Mouse (Mus musculus) left cerebral cortex, postnatal 25 days (tissue): Measurements from ENCODE around the gene Nfyb. TPM values are rescaled to one million over a fixed set of nuclear protein-coding genes. Genes with fewer than 3 reads are reported as not detected.

Source experiments
- DNase-seq, 2 experiments: peaks; one replicate each; pipeline ENCODE4 v3.0.0; 2022; ENCODE audit warnings: low spot score in 2 of 2, mixed read lengths in 1 of 2
- intact Hi-C: fragments of 180-260 bp; cut with DNase I; formaldehyde crosslinking; loops from one replicate; pipeline ENCODE4 v1.15.1; 2025
- total RNA-seq, 2 experiments: library from RNA; stranded (reverse); gene quantifications; 2 replicates each; pipeline ENCODE4 v1.2.3; 2021

The Nfyb gene
- total RNA-seq, 2 experiments from 2014 or later, result 59.7 to 63.4 TPM

DNA sequence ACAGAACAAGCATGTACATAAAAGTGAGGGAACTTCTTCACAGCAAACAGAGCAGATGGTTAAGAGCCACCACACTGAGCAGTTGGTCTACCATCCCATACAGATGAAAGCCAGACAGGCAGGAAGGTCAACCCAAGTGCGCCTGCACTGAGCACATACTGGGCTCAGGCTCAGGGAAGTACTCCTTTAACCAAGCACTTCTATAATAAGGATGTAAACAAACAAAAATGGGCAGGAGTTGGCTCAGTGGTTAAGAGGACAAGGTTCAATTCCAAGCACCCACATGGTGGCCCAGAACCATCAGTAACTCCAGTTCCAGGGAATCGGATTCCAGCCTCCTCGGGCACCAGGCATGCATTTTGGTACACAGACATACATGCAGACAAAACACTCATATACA lies 11.0 kb downstream of the Nfyb start:
- intact Hi-C loops, result no loop called here
- DNase-seq, result no peak

DNA sequence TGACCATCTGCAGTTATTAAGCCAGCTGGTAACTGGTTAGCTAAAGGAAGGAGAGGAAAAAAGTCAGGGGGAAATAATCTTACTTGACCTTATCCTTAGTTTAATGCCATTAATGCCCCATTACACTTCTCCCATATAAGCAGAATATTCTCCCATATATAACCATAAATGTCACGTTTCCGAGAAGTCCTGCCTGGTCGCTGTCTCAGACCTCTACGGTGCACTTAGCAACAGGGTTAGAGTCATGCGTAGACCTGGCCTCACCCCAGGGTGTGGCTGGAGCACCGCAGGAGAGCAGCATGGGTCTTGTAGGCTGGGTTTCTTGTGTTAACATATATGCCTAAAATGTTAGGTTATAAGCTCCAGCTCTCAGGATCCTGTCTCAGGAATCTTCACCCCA lies 13.2 kb downstream of the Nfyb start:
- intact Hi-C loops, result no loop called here
- DNase-seq, result no peak

DNA sequence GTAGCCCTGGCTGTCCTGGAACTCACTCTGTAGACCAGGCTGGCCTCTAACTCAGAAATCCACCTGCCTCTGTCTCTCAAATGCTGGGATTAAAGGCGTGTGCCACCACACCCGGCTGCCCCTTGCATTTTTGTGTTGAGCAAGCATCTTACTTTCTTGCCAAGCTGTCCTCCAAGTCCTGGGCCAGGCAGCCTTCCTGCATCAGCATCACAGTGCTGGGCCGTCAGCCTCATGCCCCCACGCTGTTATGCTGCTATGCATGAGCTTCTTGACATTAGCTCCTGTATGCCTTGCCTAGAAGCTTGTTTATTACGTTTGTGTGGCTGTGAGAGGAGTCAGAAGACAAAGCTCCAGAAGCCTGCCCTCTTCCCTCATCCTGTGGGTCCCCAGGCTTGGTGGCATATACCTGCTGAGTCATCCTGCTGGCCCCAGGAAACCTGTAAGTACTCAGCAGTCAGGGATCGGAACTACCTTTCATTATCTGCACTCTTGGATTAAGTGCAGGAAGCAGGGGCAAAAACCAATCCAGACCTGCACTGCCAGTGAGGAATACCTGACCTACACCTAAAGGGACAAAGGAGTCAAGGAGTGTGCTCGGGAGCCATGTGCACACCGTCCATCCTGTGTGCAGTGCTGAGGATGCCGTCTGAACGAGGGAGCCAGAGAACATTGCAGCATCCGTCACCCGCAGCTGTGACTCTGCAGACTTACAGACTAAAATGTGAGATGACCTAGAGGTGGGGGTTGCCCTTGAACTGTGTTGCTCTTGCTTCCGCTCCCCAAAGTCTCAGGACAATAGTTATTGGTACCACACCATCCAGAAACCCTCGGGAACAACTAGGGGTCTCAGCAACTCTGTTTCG lies 16.7 kb downstream of the Nfyb start:
- intact Hi-C loops, result no loop called here
- DNase-seq, result no peak

DNA sequence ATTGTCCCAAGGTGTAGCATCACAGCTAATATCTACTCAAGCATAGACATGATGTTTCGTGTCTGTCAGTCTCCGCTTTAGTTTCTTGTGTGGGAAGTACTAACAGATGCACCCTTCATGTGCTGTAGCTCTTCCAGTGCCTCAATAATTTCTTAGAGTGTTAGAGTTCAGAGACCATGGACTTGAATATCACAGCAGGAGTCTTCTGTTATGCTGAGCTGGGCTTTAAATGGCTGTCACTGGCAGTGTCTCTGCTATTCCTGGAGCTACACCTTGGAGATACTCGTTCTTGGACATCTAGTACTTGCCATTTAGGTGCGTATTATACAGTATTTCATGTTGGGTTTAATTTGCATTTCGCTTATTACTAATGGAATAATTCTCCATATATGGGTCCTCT lies 18.6 kb downstream of the Nfyb start:
- DNase-seq, result no peak

DNA sequence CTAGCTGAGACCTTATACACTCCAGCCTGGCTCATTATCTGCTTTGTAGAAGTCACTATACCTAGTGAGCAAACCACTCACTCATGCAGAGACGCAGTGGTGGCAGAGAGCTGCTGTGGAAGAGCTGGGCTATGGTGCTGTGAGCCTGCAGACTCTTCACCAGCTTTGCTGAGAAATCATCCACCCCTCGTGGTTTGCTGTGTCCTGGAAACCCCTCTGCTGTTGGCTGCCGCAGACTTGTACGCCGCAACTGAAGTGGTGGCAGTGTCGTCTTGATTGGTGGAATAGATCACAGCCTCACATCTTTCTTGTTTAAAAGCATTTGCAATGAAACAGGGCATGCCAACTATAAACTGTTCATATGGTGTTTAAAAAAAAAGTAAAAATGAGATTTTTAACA lies 19.6 kb downstream of the Nfyb start:
- intact Hi-C loops, result no loop called here
- peak in 1 of 2 experiments; percentile 25 for DNase-seq

More for the DNA sequence above, 18.6 kb downstream of the Nfyb start:
- intact Hi-C loops, result no loop called here

DNA sequence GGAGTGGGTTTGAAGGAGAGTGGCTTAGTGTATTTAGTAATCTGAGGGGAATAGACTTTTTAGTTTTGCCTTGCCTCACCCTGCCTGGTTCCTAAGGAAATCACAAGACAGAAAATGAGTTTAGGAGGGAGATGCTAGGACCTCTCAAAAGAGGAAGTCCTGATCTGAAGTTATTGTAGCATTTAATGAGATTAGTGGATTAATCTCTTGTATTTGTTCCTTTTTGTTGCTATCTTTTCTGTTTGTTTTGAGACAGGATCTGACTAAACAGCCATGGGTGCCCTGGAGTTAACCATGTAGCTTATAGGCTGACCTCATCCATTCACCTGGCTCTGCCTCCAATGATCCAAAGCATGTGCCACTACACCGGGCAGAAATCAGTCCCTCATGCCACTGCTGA lies 21.4 kb downstream of the Nfyb start:
- DNase-seq, result no peak
- intact Hi-C loops, result no loop called here

DNA sequence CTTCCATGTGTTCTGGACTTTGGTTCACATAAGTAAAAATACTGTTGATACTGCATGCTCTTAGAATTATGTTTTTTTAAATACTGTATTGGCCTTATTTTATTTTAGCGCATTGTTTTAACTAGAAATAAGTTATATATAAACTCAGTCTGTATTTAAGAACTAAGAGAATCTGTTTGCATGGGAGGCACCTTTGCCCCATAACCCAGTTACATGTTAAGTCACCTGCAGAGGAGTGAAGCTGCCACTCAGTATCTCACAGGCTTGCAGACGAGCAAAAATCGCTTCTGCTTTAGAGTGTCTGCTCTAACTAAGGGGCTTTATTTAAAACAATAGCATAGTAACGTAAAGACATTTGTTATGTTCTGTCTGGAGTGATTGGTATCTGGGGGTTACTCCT lies 22.1 kb downstream of the Nfyb start:
- intact Hi-C loops, result no loop called here
- no peak for DNase-seq

DNA sequence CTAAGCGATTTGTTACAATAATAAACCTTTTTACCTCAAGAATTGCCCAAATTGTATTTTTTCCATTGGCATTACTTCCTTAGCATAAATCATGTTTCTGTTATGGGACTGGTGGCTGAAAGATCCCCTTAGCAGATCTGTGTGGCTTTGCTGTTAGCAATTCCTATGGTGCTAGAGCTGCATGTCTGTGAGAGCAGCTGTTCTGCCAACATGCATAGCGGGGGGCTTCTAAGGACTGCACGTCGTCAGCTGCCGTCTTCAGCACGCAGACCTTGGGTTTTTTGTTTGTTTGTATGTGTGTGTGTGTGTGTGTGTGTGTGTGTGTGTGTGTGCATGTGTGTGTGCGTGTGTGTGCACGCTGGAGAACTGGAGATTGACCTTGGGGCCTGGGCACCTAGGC lies 22.6 kb downstream of the Nfyb start:
- intact Hi-C loops, result no loop called here
- no peak for DNase-seq

DNA sequence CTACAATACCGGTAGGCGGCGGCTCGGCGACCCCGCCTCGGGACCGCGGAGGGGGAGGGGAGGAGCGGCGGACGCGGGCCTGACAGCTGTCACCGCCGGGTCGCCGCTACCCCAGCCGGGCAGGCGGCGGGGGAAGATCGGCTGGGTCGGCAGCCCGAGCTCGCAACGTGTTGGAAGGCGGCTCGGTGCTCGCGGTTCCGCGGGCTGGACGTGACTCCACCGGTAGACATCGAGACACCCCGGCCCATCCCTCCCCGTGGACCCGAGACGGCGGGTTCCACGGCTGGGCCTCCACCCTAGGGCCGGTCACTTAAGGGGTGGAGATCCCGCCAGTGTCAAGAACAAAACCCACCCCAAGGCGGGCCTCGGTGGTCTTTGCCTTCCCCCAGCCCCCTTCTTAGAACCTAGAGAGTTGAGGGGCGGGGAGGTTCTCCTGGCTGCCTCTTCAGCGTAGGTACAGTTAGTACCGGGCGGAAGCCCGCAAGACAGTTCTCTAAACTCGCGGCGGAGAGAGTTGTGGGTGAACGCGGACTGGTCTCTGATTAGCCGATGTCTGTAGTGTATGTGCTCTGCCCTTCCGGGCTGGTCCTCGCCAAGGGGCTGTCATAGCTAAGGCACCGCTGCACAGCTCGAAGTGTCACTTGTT lies 64.5 kb downstream of the Nfyb start:
- intact Hi-C loops, result loop anchor here (1.0 to 5.0 kb wide), 3 partner anchors 33 to 63 kb away; partner anchors contain the start of gene Nfyb
- DNase-seq, result peak; percentile 31 to 32

DNA sequence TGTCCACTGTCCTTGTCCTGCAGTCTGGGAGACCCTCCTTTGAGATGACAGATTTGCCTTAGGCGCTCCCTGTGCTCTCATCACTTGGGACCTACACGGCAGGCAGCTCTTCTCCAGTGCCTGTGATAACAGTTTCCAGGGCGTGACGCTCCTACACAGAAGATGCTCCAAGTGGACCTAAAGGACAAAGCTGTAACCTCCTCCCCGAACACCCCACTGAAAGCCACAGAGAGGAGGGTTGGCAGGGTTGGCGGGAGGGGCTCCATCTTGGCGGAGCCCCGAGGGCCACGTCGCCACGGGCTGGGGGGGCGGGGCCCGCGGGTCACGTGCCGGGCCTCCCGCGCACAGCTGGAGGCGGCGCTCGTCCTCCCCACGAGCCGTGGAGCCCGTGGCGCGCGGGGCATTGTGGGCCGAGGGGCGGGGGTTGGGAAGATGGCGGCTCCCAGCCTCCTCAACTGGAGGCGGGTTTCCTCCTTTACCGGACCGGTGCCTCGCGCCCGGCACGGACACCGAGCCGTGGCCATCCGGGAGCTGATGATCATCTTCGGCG lies 65.2 kb downstream of the Nfyb start:
- peak; percentile 89 to 91 for DNase-seq
- intact Hi-C loops, result loop anchor here (1.0 to 5.0 kb wide), 3 partner anchors 32 to 64 kb away; partner anchors contain the start of gene Nfyb

Other genes starting within 250 kb of the Nfyb start
- gene 1190007I07Rik, start 140.9 kb downstream of the Nfyb start, total RNA-seq, result 10 to 100 TPM; 19.9 to 20.8 TPM
- gene Tdg, start 134.3 kb downstream of the Nfyb start, total RNA-seq, result 10 to 100 TPM; 50.0 to 55.6 TPM
- gene Glt8d2, start 73.5 kb downstream of the Nfyb start, total RNA-seq, result 10 to 100 TPM; 14.6 to 22.7 TPM
- 10 to 100 TPM; 43.0 to 45.2 TPM for gene Hcfc2, start 68.0 kb downstream of the Nfyb start, total RNA-seq
- gene Txnrd1, start 69.8 kb upstream of the Nfyb start, total RNA-seq, result 10 to 100 TPM; 43.0 to 43.4 TPM
- 1 to 10 TPM in 1 of 2 experiments, under 1 TPM in 1; 0.66 to 2.4 TPM for gene Eid3, start 102.5 kb upstream of the Nfyb start, total RNA-seq
- gene Chst11, start 221.4 kb upstream of the Nfyb start, total RNA-seq, result 10 to 100 TPM; 33.9 to 36.5 TPM